Mouse (Mus musculus): Measurements from ENCODE around the gene P2rx5.
A peak's percentile ranks its signal among the peaks of the same experiment; 100 is the strongest.

The P2rx5 gene

GRCm38 (mm10) chr11:73159957-73160810 lies at the start of gene P2rx5:
Gene P2rx5 (plus strand): TSS chr11:73160421.
- DNase-seq = no peak

- DNase-seq = no peak
These were observed 48.8 kb upstream of the P2rx5 start for GRCm38 (mm10) chr11:73111414-73111813.

DNA sequence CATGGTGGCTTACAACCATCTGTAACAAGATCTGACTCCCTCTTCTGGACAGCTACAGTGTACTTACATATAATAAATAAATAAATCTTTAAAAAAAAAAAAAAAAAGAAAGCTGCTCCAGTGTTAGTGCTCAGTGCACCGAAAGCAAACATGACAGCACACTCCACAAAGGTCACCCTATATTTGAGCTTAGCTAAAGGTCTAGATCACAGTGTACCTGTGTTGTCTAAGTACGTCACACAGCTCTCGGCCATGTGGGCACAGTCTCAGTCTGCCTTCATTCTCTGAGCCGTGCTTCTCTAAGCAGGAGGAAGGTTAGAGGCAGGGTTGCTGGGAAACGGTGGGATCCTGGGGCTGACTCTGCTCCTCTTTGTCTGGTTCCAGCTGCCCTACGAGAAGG lies 33.7 kb upstream of the P2rx5 start:
- DNase-seq = no peak

DNA sequence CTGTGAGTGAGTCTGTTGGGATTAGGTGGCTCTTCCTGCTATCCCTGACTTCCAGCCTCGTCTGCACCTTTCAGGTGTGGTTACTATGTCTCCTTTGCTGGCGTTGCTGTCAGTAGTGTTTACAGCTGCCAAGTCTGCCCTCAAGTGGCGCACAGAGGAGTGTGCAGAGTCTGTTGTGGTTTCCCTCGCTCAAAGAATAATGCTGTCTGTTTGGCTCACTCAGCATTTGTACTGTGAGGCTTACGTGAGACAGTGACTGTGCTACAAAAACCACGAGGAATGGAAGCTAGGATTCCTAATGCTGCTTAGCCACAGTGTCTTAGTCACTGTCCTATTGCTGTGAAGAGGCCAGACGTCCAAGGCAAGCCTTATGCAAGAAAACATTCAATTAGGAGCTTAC lies 29.2 kb upstream of the P2rx5 start:
- no peak for DNase-seq

GRCm38 (mm10) chr11:73132999-73133398 lies 27.2 kb upstream of the P2rx5 start:
- DNase-seq = no peak

GRCm38 (mm10) chr11:73134222-73134621 lies 26.0 kb upstream of the P2rx5 start:
- no peak for DNase-seq

- DNase-seq = no peak
These were observed 23.6 kb upstream of the P2rx5 start for GRCm38 (mm10) chr11:73136587-73136986.

- DNase-seq = no peak
These were observed 23.1 kb upstream of the P2rx5 start for GRCm38 (mm10) chr11:73137116-73137515.

DNA sequence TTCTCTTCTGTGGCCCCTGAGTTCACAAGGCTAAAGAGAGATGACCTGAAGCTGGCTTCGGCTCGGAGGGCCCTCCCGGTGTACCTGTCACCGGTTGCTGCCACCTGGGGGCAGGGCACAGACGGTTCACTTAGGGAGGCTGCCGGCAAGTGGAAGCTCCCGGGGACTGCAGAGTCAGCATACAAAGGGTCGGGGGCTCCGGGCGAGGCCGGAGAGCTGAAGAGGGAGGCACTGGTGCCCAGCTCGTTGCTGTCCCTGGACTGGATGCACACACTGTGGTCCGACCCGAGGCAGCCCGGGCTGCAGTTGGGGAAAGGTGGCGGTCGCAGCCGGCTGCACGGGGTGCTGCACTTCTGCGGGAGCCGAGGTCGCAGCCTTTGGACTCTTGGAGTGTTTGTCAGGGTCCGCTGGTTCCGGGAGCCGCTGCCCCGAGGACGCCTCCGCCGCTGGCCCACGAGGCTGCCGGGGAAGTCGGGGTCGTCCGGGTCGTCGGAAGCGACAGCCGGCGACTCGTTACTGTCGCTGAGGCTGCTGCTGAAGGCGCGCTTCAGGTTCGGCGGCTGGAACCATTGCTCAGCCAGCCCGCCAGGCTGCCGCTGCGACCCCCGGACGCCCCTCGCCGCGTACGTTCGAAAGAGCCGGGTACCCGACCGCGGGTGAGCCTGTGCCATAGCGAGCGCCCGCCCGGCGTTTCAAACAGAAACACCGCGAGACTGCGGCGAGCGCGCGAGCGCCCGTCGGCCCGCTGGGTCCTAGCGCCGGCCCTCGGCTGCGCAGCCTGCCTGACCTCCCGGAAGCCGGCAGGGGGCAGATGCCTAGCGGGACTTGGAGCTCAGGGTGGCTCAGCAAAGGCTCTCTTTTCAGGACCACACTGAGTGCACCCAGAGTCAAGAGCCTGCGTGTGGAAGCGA lies 22.4 kb upstream of the P2rx5 start, which contains the start of gene Haspin:
Haspin (minus strand) TSS at position 704 of the 911 bp plus-strand sequence.
- DNase-seq = peak; percentile 91

GRCm38 (mm10) chr11:73144261-73144681 lies 15.9 kb upstream of the P2rx5 start:
- no peak for DNase-seq

DNA sequence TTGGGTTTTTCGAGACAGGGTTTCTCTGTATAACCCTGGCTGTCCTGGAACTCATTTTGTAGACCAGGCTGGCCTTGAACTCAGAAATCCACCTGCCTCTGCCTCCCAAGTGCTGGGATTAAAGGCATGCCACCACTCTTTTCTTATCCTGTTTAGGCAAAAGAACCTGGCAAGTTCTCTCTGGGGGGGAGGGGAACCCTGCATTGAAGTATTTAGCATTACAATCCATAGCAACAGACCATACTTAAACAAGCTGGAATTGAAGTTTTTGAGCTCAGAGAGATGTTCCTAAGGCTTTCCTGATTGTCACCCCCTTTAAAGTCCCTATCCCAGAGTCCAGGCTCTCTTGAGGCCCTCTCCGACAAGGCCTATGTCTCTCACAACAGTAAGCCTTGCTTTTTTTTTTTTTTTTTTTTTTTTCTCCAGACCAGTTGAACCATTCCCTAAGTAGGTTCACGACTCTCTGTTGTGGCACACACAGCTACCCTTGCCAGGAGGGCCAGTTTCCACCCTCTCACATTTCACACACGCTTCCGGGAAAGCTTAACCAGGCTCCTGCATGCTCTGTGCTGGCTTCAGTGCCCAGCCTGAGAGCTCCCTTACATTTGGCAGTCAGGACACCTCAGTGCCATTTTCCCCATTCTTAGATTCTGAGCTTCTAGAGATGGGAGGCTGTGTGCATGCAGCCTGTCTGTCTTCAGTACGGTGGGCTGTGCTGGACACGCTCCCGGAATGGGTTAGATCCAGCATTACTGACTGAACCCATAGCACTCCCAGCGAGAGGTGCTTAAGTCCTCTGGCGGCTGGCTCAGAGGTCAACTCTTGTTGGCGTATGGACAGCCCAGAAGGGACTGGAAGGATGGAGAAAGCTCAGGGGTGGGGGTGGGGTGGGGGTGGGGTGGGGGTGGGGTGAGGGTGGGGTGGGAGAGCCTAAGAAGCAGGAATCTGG lies 13.9 kb upstream of the P2rx5 start:
- DNase-seq = no peak

DNA sequence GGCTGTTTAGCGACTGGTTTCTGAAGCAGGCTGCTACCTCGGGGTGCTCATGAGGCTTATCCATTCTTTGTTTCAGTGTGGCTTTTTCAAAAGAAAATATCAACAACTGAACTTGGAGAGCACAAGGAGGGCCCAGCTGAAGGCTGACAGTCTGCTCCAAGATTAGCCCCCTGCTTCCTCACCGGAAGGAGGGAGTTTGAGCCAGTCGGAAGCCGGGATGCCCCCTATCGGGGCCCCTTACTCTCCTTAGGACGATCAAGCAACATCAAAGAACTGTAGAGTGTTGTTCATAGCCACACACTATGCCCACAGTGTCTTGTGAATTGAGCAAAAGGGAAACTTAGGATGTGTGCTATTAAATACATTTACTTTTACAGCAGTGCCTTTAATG lies 13.3 kb upstream of the P2rx5 start:
- DNase-seq = no peak

DNA sequence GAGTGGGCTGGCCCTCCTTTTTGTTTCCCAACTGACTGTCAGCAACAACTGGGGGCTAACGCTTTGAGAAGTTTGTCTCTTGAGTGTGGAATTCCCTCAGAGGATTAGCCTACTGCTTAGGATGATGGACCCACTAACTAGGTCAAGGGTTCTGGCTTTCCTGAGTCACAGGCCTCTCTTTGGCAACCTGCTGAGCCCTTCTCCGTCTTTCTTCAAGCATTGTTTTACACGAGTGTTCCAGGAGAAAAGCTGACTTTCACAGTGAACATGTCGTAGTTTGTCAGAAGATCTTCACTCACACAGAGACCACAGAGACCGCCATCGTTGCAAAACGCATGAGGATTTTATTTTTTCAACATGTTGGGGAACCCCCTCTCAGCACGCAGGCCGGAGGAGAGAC lies 12.0 kb upstream of the P2rx5 start:
- no peak for DNase-seq

DNA sequence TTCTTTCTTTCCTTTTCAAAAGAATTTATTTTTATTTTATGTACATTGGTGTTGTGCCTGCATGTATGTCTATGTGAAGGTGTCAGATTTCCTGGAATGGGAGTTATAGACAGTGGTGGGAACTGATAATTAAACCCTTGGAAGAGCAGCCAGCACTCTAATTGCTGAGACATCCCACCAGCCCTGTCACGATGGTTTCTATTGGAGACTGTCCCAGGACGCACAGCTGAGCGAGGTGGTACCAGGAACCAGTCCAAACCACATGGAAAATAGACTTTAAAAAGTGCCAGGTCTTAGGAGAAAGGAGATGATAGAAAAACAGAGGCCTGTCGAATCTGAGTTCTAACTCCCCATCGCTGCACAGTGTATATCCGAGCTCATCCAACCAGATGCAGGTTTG lies 5.2 kb upstream of the P2rx5 start:
- DNase-seq = no peak

DNA sequence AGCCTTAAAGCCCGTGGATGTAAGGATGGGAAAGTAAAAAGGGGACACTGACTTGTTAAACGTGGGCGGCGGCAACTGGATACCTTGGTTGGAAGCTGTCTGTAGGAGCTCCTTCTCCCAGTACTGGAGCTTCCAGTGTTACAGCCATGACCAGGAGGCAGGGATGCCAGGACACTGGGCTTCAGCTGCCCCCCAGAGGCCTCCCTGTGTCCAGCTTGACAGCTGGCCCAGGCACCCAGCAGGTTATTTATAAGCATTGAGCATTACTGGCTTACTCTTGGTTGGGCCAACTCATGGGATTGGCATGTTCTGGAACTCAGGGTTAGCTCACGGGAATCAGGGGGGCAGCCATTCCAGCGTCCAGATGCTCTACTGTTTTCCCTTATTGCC lies 585 bp downstream of the P2rx5 start:
- no peak for DNase-seq

DNA sequence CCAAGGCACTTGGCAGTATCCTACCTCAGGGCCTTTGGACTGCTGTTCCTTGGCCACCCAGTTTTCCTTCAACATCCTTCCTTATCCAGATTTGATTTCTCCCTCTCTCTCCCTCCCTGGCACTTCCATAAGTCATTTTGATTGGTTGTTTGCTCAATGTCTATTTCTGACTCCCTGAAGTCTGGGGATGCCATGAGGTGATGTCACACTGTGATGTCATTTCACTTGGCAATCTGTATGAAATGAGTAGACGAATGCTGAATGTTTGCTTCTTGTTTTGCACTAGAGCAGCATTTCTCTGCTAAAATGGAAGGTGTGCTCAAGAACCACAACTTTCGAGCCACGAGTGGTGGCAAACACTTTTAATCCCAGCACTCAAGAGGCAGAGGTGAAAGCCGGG lies 1.4 kb downstream of the P2rx5 start:
- DNase-seq = no peak

GRCm38 (mm10) chr11:73162284-73162683 lies 2.1 kb downstream of the P2rx5 start:
- no peak for DNase-seq

GRCm38 (mm10) chr11:73168071-73168470 lies 7.8 kb downstream of the P2rx5 start:
- no peak for DNase-seq

GRCm38 (mm10) chr11:73168576-73168975 lies 8.4 kb downstream of the P2rx5 start:
- no peak for DNase-seq

- peak; percentile 77 for DNase-seq
These were observed 9.0 kb downstream of the P2rx5 start for GRCm38 (mm10) chr11:73169231-73169630.

DNA sequence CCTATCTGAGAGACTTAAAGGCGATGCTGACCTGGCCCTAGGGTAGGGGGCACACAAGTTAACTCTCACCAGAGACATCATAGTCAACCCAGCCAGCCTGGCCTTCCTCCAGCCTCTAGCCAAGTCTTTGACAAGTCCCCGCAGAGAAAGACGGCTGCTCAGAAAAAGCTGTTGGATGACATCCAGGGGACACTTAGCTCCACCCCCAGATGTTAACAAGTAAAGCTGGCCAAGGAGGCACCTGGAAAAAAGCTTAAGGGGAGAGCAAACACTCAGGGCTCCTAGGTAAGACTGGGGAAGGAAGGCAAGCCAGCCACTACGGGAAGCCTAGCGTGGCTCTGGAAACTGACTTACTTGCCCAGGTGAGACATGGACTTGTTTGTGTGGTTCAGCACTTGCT lies 12.0 kb downstream of the P2rx5 start:
- no peak for DNase-seq

DNA sequence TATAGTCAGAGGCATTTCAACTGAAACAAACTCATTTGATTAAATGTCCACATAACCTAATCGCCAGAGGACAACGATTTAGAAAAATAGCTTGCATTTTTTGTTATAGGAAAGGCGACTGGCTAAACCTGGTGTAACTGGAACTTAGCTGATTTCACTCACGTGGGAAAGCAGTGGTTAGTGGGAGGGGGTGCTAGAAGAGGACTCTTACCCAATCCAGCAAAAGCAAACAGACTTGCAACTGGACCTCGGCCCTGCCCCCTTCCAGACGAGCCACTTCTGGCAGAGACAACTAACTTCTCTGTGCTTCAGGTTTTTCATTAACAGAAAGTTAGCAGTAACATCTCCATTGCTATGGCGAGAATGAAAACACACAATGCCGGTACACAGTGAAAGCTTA lies 15.4 kb downstream of the P2rx5 start:
- no peak for DNase-seq

- DNase-seq = no peak
These were observed 16.0 kb downstream of the P2rx5 start for GRCm38 (mm10) chr11:73176186-73176585.
